Mouse (Mus musculus): ENCODE results near the gene Lrrc55. TPM values are rescaled to one million over a fixed set of nuclear protein-coding genes. Genes with fewer than 3 reads are reported as not detected.

Lrrc55 gene
- polyA plus RNA-seq, 1 experiment from 2014 or later, result 0.10 TPM

DNA sequence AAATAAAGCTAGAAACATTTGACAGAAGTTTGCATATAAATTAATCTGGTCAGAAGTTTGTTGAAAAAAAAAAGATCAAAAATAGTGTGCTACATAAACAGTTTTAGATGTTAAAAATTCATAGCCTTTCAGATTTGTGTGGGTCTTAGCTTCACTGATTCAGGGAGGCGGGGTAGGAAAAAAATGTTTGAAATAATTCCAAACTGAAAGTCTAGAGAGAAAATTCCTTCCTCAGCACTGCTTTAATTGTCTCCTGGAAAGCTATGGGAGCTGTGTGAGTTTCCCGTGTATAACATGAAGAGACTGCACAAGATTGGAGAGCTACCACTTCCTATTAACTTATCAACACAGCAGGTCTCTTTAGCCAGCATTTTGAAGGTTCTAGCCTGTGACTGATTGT, 49.5 kb downstream of the Lrrc55 start:
- ATAC-seq (no peak), DNase-seq (ENCODE audit: low spot score) (no peak)
- no peak for TF ChIP-seq CTCF (IDR thresholded peaks at IDR 0.05)
- no peak for TF ChIP-seq EP300 (IDR thresholded peaks at IDR 0.05)
- no peak overlapping the region for H3K4me2 ChIP-seq (replicated peaks; ENCODE audit: low read depth, low read length)
- H3K27me3 ChIP-seq (replicated peaks; ENCODE audit: insufficient read depth, low read length), result no peaks in the 10 kb centered on the region
- 53% methylated on average over 2 of the region's 2 CpGs for WGBS
- H3K9me3 ChIP-seq (ENCODE audit: low read length), result no peaks in the 10 kb centered on the region
- no peaks in the 10 kb centered on the region for H3K4me1 ChIP-seq (ENCODE audit: insufficient read depth, low read depth, low read length)
- H3K4me3 ChIP-seq (ENCODE audit: low read depth, low read length), result no peak overlapping the region
- H3K36me3 ChIP-seq (ENCODE audit: insufficient read depth, low read length), result no peaks in the 10 kb centered on the region
- H3K9ac ChIP-seq (replicated peaks; ENCODE audit: low read depth), result no peak overlapping the region
- H3K27ac ChIP-seq (ENCODE audit: low read length), result no peak overlapping the region

GRCm38 (mm10) chr2:85145346-85145745, 51.7 kb downstream of the Lrrc55 start:
- no peak overlapping the region for H3K27ac ChIP-seq (ENCODE audit: low read length)
- no peak overlapping the region for H3K9ac ChIP-seq (replicated peaks; ENCODE audit: low read depth)
- no peaks in the 10 kb centered on the region for H3K4me1 ChIP-seq (ENCODE audit: insufficient read depth, low read depth, low read length)
- 54% methylated on average over 3 of the region's 3 CpGs for WGBS
- H3K36me3 ChIP-seq (ENCODE audit: insufficient read depth, low read length), result no peaks in the 10 kb centered on the region
- ATAC-seq (no peak), DNase-seq (ENCODE audit: low spot score) (no peak)
- TF ChIP-seq CTCF (IDR thresholded peaks at IDR 0.05) (no peak), EP300 (IDR thresholded peaks at IDR 0.05) (no peak)
- no peak overlapping the region for H3K4me2 ChIP-seq (replicated peaks; ENCODE audit: low read depth, low read length)
- no peaks in the 10 kb centered on the region for H3K27me3 ChIP-seq (replicated peaks; ENCODE audit: insufficient read depth, low read length)
- H3K9me3 ChIP-seq (ENCODE audit: low read length), result no peaks in the 10 kb centered on the region
- H3K4me3 ChIP-seq (ENCODE audit: low read depth, low read length), result no peak overlapping the region

DNA sequence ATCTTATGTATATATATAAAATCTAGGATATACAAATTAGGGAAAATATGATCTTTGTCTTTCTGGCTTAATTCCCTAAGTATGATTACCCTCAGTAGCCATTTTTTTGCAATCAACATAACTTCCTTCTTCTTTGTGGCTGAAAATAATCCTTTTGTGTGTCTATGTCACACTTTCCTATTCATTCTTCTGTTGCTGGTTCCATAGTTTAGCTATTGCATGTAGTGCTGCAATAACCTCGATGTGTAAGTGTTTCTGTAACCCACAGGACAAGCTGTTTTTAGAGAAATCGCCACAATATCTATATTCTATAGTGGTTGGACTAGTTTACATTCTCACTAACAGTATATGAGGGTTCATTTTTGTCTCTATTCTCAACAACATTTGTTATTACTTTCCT, 52.1 kb downstream of the Lrrc55 start:
- Histone ChIP-seq H3K4me1 (ENCODE audit: insufficient read depth, low read depth, low read length) (no peaks in the 10 kb centered on the region), H3K36me3 (ENCODE audit: insufficient read depth, low read length) (no peaks in the 10 kb centered on the region)

DNA sequence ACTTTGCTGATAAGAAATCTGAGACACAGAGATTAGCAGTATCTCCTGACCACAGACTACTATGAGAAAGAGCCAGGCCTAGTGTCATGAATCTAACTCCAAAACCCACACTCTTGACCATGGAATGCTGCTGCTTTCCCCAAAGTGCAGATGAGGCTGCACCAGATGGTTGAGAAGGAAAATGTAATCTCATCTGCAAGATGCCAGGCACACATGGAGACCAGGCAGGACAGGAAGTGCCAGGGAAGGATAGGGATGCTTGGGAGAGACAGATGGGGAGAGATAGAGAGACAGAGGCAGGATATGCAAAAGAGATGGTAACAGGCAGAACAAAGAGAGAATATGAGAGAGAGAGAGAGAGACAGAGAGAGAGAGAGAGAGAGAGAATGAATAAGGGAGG, 56.2 kb downstream of the Lrrc55 start:
- no peak overlapping the region for H3K9ac ChIP-seq (replicated peaks; ENCODE audit: low read depth)
- H3K27ac ChIP-seq (ENCODE audit: low read length), result no peak overlapping the region
- H3K4me2 ChIP-seq (replicated peaks; ENCODE audit: low read depth, low read length), result no peak overlapping the region
- no peaks in the 10 kb centered on the region for H3K27me3 ChIP-seq (replicated peaks; ENCODE audit: insufficient read depth, low read length)
- no peak for TF ChIP-seq EP300 (IDR thresholded peaks at IDR 0.05)
- no peak for TF ChIP-seq CTCF (IDR thresholded peaks at IDR 0.05)
- no peaks in the 10 kb centered on the region for H3K9me3 ChIP-seq (ENCODE audit: low read length)
- no peaks in the 10 kb centered on the region for H3K36me3 ChIP-seq (ENCODE audit: insufficient read depth, low read length)
- no peak for DNase-seq (ENCODE audit: low spot score)
- no peaks in the 10 kb centered on the region for H3K4me1 ChIP-seq (ENCODE audit: insufficient read depth, low read depth, low read length)
- no peak overlapping the region for H3K4me3 ChIP-seq (ENCODE audit: low read depth, low read length)
- ATAC-seq, result no peak

More for the DNA sequence above, 52.1 kb downstream of the Lrrc55 start:
- no peak overlapping the region for H3K27ac ChIP-seq (ENCODE audit: low read length)
- no peaks in the 10 kb centered on the region for H3K9me3 ChIP-seq (ENCODE audit: low read length)
- H3K9ac ChIP-seq (replicated peaks; ENCODE audit: low read depth), result no peak overlapping the region
- H3K27me3 ChIP-seq (replicated peaks; ENCODE audit: insufficient read depth, low read length), result no peaks in the 10 kb centered on the region
- ATAC-seq (no peak), DNase-seq (ENCODE audit: low spot score) (no peak)
- no peak overlapping the region for H3K4me2 ChIP-seq (replicated peaks; ENCODE audit: low read depth, low read length)
- WGBS, result 64% methylated on average over 2 of the region's 2 CpGs
- no peak overlapping the region for H3K4me3 ChIP-seq (ENCODE audit: low read depth, low read length)
- TF ChIP-seq EP300 (IDR thresholded peaks at IDR 0.05) (no peak), CTCF (IDR thresholded peaks at IDR 0.05) (no peak)

DNA sequence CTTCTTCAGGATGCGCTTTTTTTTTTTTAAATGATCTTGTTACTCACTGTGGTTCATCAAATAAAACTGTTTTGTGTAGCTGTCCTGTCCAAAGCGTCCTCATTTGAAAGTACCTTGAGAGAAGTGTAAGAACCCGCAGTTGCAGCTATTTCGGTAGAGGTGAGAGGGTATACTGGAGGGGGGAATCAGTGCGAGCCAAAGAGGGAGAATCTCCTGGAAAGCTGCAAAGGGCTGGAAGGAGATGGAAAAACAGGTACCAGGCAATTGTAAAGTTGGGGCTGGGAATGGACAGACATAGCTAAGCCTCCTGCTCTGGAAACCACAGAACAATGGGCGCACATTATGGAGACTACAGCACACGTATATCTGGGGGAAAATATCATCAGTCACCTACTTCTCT, 57.2 kb downstream of the Lrrc55 start:
- no peak for DNase-seq (ENCODE audit: low spot score)
- Histone ChIP-seq H3K9me3 (ENCODE audit: low read length) (no peaks in the 10 kb centered on the region), H3K4me3 (ENCODE audit: low read depth, low read length) (peak overlapping the region; percentile 3; the same call in 1 of the 2 replicates), H3K27me3 (replicated peaks; ENCODE audit: insufficient read depth, low read length) (no peaks in the 10 kb centered on the region), H3K9ac (replicated peaks; ENCODE audit: low read depth) (no peak overlapping the region), H3K4me1 (ENCODE audit: insufficient read depth, low read depth, low read length) (no peaks in the 10 kb centered on the region), H3K4me2 (replicated peaks; ENCODE audit: low read depth, low read length) (peak overlapping the region; percentile 32), H3K36me3 (ENCODE audit: insufficient read depth, low read length) (no peaks in the 10 kb centered on the region), H3K27ac (ENCODE audit: low read length) (no peak overlapping the region)
- no peak for ATAC-seq
- TF ChIP-seq EP300 (IDR thresholded peaks at IDR 0.05) (no peak), CTCF (IDR thresholded peaks at IDR 0.05) (no peak)
- 44% methylated on average over 7 of the region's 7 CpGs for WGBS

DNA sequence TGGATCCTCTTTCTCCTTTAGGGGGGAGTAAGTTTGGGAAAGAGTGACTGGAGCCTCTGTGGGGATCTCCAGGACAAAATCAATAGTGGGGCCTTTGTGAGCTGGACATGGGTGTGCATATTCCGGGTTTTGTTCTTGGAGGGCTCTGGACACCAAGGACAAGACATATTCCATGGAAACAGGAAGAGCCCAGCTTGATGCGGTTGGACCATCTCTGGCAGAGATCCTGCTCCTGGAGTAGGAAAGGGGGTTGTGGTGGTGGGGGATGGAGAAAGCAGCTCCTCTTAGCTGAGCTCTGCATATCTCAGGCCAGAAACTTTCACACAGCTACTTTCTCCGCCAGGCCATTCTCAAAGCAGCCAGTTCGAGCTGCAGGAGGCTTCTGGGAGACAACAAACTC, 57.6 kb downstream of the Lrrc55 start:
- ATAC-seq, result peak; percentile 42
- Histone ChIP-seq H3K4me3 (ENCODE audit: low read depth, low read length) (peak overlapping the region; percentile 3; the same call in 1 of the 2 replicates), H3K4me1 (ENCODE audit: insufficient read depth, low read depth, low read length) (no peaks in the 10 kb centered on the region), H3K9ac (replicated peaks; ENCODE audit: low read depth) (0 out of 2 replicates have a peak overlapping the region, but pooled peaks have one; percentile 29), H3K27ac (ENCODE audit: low read length) (peak overlapping the region; percentile 51; the same call in 1 of the 2 replicates), H3K9me3 (ENCODE audit: low read length) (no peaks in the 10 kb centered on the region), H3K4me2 (replicated peaks; ENCODE audit: low read depth, low read length) (peak overlapping the region; percentile 32), H3K27me3 (replicated peaks; ENCODE audit: insufficient read depth, low read length) (no peaks in the 10 kb centered on the region), H3K36me3 (ENCODE audit: insufficient read depth, low read length) (no peaks in the 10 kb centered on the region)
- peak; percentile 16 for DNase-seq (ENCODE audit: low spot score)
- TF ChIP-seq CTCF (IDR thresholded peaks at IDR 0.05) (no peak), EP300 (IDR thresholded peaks at IDR 0.05) (no peak)
- 54% methylated on average over 4 of the region's 4 CpGs for WGBS

DNA sequence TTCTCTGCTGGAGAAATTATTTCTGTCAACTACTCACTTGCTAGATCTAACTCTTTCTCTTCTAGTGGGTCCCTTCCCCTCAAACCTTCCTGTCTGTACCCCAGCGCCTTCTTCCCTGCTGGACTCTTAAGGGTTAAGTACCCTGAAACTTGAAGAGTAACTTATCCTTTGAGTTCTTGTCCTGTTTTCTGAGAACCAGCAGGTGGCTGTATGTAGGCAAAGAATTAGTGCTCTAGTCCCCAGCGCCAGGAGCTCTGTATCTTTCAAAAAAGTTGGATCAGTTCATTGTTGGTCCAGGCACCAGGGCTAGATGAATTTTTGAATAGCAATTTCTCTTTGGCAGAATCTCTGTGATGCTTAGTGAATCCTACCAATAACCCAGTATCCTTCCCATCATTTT, 58.9 kb downstream of the Lrrc55 start:
- Histone ChIP-seq H3K36me3 (ENCODE audit: insufficient read depth, low read length) (no peaks in the 10 kb centered on the region), H3K4me2 (replicated peaks; ENCODE audit: low read depth, low read length) (peak overlapping the region; percentile 32; the same call in 1 of the 2 replicates), H3K4me3 (ENCODE audit: low read depth, low read length) (peak overlapping the region; percentile 31), H3K27me3 (replicated peaks; ENCODE audit: insufficient read depth, low read length) (no peaks in the 10 kb centered on the region), H3K27ac (ENCODE audit: low read length) (peak overlapping the region; percentile 28), H3K9ac (replicated peaks; ENCODE audit: low read depth) (0 out of 2 replicates have a peak overlapping the region, but pooled peaks have one; percentile 10), H3K9me3 (ENCODE audit: low read length) (no peaks in the 10 kb centered on the region), H3K4me1 (ENCODE audit: insufficient read depth, low read depth, low read length) (no peaks in the 10 kb centered on the region)
- ATAC-seq (no peak), DNase-seq (ENCODE audit: low spot score) (no peak)
- 28% methylated on average over 2 of the region's 2 CpGs for whole genome bisulfite sequencing
- TF ChIP-seq CTCF (IDR thresholded peaks at IDR 0.05) (peak; percentile 41; the same call in 1 of the 2 replicates), EP300 (IDR thresholded peaks at IDR 0.05) (no peak)

Data from lung, postnatal 0 days (tissue).